Mouse (Mus musculus): ENCODE measurements at regions not wholly inside any gene's neighbourhood (a gene's known extent, or its start where the extent isn't known, plus 50 kb on each side); places are given as distances from the start of the nearest gene placed in this dataset.
A peak's percentile ranks its signal among the peaks of the same experiment; 100 is the strongest.

GRCm38 (mm10) chr3:59478095-59478494 lies 133.9 kb upstream of the Igsf10 start:
- no peaks in the 10 kb centered on the region for H3K4me1 ChIP-seq (ENCODE audit: insufficient read depth, low read depth, low read length)
- H3K9ac ChIP-seq (replicated peaks; ENCODE audit: low read depth), result no peak overlapping the region
- no peak overlapping the region for H3K27ac ChIP-seq (ENCODE audit: low read length)
- ATAC-seq, result no peak
- no peak overlapping the region for H3K4me3 ChIP-seq (ENCODE audit: low read depth, low read length)
- no peaks in the 10 kb centered on the region for H3K27me3 ChIP-seq (replicated peaks; ENCODE audit: insufficient read depth, low read length)
- DNase-seq (ENCODE audit: low spot score), result no peak
- H3K36me3 ChIP-seq (ENCODE audit: insufficient read depth, low read length), result no peaks in the 10 kb centered on the region
- H3K9me3 ChIP-seq (ENCODE audit: low read length), result no peaks in the 10 kb centered on the region
- 26% methylated on average over 5 of the region's 5 CpGs for WGBS
- H3K4me2 ChIP-seq (replicated peaks; ENCODE audit: low read depth, low read length), result no peak overlapping the region
- TF ChIP-seq EP300 (IDR thresholded peaks at IDR 0.05), result no peak
- no peak for TF ChIP-seq CTCF (IDR thresholded peaks at IDR 0.05)

- Histone ChIP-seq H3K27me3 (replicated peaks; ENCODE audit: insufficient read depth, low read length) (no peaks in the 10 kb centered on the region), H3K4me2 (replicated peaks; ENCODE audit: low read depth, low read length) (no peak overlapping the region), H3K9me3 (ENCODE audit: low read length) (no peaks in the 10 kb centered on the region), H3K4me3 (ENCODE audit: low read depth, low read length) (no peak overlapping the region), H3K27ac (ENCODE audit: low read length) (no peak overlapping the region), H3K36me3 (ENCODE audit: insufficient read depth, low read length) (no peaks in the 10 kb centered on the region), H3K4me1 (ENCODE audit: insufficient read depth, low read depth, low read length) (no peaks in the 10 kb centered on the region), H3K9ac (replicated peaks; ENCODE audit: low read depth) (no peak overlapping the region)
- TF ChIP-seq CTCF (IDR thresholded peaks at IDR 0.05) (no peak), EP300 (IDR thresholded peaks at IDR 0.05) (no peak)
- ATAC-seq (no peak), DNase-seq (ENCODE audit: low spot score) (no peak)
- 44% methylated on average over 6 of the region's 6 CpGs for whole genome bisulfite sequencing
These were observed 133.4 kb upstream of the Igsf10 start for GRCm38 (mm10) chr3:59477441-59478061.

GRCm38 (mm10) chr3:59468956-59469355 lies 124.8 kb upstream of the Igsf10 start:
- ATAC-seq, result peak; percentile 17; the same call in 1 of the 2 replicates

GRCm38 (mm10) chr3:59462341-59463158 lies 118.4 kb upstream of the Igsf10 start:
- no peaks in the 10 kb centered on the region for H3K36me3 ChIP-seq (ENCODE audit: insufficient read depth, low read length)
- ATAC-seq, result no peak
- no peak overlapping the region for H3K27ac ChIP-seq (ENCODE audit: low read length)
- TF ChIP-seq EP300 (IDR thresholded peaks at IDR 0.05) (no peak), CTCF (IDR thresholded peaks at IDR 0.05) (no peak)
- no peak for DNase-seq (ENCODE audit: low spot score)
- no peak overlapping the region for H3K4me3 ChIP-seq (ENCODE audit: low read depth, low read length)
- WGBS, result 65% methylated on average over 3 of the region's 3 CpGs
- no peak overlapping the region for H3K4me2 ChIP-seq (replicated peaks; ENCODE audit: low read depth, low read length)
- H3K9ac ChIP-seq (replicated peaks; ENCODE audit: low read depth), result no peak overlapping the region
- no peaks in the 10 kb centered on the region for H3K9me3 ChIP-seq (ENCODE audit: low read length)
- H3K4me1 ChIP-seq (ENCODE audit: insufficient read depth, low read depth, low read length), result no peaks in the 10 kb centered on the region
- no peaks in the 10 kb centered on the region for H3K27me3 ChIP-seq (replicated peaks; ENCODE audit: insufficient read depth, low read length)

More at GRCm38 (mm10) chr3:59468956-59469355, 124.8 kb upstream of the Igsf10 start:
- peak; percentile 31 for DNase-seq (ENCODE audit: low spot score)
- Histone ChIP-seq H3K9ac (replicated peaks; ENCODE audit: low read depth) (no peak overlapping the region), H3K4me2 (replicated peaks; ENCODE audit: low read depth, low read length) (no peak overlapping the region), H3K27ac (ENCODE audit: low read length) (no peak overlapping the region), H3K4me3 (ENCODE audit: low read depth, low read length) (no peak overlapping the region), H3K36me3 (ENCODE audit: insufficient read depth, low read length) (no peaks in the 10 kb centered on the region), H3K9me3 (ENCODE audit: low read length) (no peaks in the 10 kb centered on the region), H3K27me3 (replicated peaks; ENCODE audit: insufficient read depth, low read length) (no peaks in the 10 kb centered on the region), H3K4me1 (ENCODE audit: insufficient read depth, low read depth, low read length) (no peaks in the 10 kb centered on the region)
- WGBS, result 34% methylated on average over 1 of the region's 1 CpGs
- no peak for TF ChIP-seq EP300 (IDR thresholded peaks at IDR 0.05)
- no peak for TF ChIP-seq CTCF (IDR thresholded peaks at IDR 0.05)

- Histone ChIP-seq H3K36me3 (ENCODE audit: insufficient read depth, low read length) (no peaks in the 10 kb centered on the region), H3K27ac (ENCODE audit: low read length) (no peak overlapping the region), H3K4me2 (replicated peaks; ENCODE audit: low read depth, low read length) (no peak overlapping the region), H3K9ac (replicated peaks; ENCODE audit: low read depth) (no peak overlapping the region), H3K4me1 (ENCODE audit: insufficient read depth, low read depth, low read length) (no peaks in the 10 kb centered on the region), H3K4me3 (ENCODE audit: low read depth, low read length) (no peak overlapping the region), H3K9me3 (ENCODE audit: low read length) (no peaks in the 10 kb centered on the region), H3K27me3 (replicated peaks; ENCODE audit: insufficient read depth, low read length) (no peaks in the 10 kb centered on the region)
- no peak for DNase-seq (ENCODE audit: low spot score)
- TF ChIP-seq CTCF (IDR thresholded peaks at IDR 0.05) (no peak), EP300 (IDR thresholded peaks at IDR 0.05) (no peak)
- WGBS, result 65% methylated on average over 1 of the region's 1 CpGs
- no peak for ATAC-seq
These were observed 112.7 kb upstream of the Igsf10 start for GRCm38 (mm10) chr3:59456938-59457337.

- TF ChIP-seq EP300 (IDR thresholded peaks at IDR 0.05) (no peak), CTCF (IDR thresholded peaks at IDR 0.05) (no peak)
- Histone ChIP-seq H3K4me3 (ENCODE audit: low read depth, low read length) (no peak overlapping the region), H3K9me3 (ENCODE audit: low read length) (no peaks in the 10 kb centered on the region), H3K4me1 (ENCODE audit: insufficient read depth, low read depth, low read length) (no peaks in the 10 kb centered on the region), H3K27me3 (replicated peaks; ENCODE audit: insufficient read depth, low read length) (no peaks in the 10 kb centered on the region), H3K36me3 (ENCODE audit: insufficient read depth, low read length) (no peaks in the 10 kb centered on the region), H3K4me2 (replicated peaks; ENCODE audit: low read depth, low read length) (no peak overlapping the region), H3K27ac (ENCODE audit: low read length) (no peak overlapping the region), H3K9ac (replicated peaks; ENCODE audit: low read depth) (no peak overlapping the region)
- no peak for ATAC-seq
- no peak for DNase-seq (ENCODE audit: low spot score)
- 58% methylated on average over 3 of the region's 3 CpGs for WGBS
These were observed 106.9 kb upstream of the Igsf10 start for GRCm38 (mm10) chr3:59451084-59451483.

All from lung, postnatal 0 days (tissue).